Mouse (Mus musculus): ENCODE data around the gene Il2ra. TPM values are rescaled to one million over a fixed set of nuclear protein-coding genes. Genes with fewer than 3 reads are reported as not detected.

Il2ra gene
- 0.07 TPM in 1 of 2 replicates, not detected in the other for polyA plus RNA-seq (2015; fragmentation: Nextera tagmentation; extraction: Ambion mirVana)

GRCm38 (mm10) chr2:11642451-11642941 is at the start of gene Il2ra:
Gene Il2ra, plus strand, starts transcription at chr2:11642807.

GRCm38 (mm10) chr2:11604053-11604452 is 38.6 kb upstream of the Il2ra start, which contains the start of gene Rbm17:
Gene Rbm17, minus strand, starts transcription at chr2:11604153.

GRCm38 (mm10) chr2:11625890-11626289 is 16.7 kb upstream of the Il2ra start, which contains the start of gene Gm17490:
Gene Gm17490, minus strand, starts transcription at chr2:11626264.

GRCm38 (mm10) chr2:11705201-11706025 is 62.8 kb downstream of the Il2ra start, which contains the start of gene Il15ra:
Gene Il15ra, plus strand, starts transcription at chr2:11705290.

Other genes starting within 250 kb of the Il2ra start
- 12.3 and 14.2 TPM in 2 replicates for gene Pfkfb3, start 88.7 kb upstream of the Il2ra start, polyA plus RNA-seq (2015; fragmentation: Nextera tagmentation; extraction: Ambion mirVana)
- gene Rbm17, start 38.7 kb upstream of the Il2ra start, polyA plus RNA-seq (2015; fragmentation: Nextera tagmentation; extraction: Ambion mirVana), result 77.2 and 88.0 TPM in 2 replicates
- gene Gm17490, start 16.5 kb upstream of the Il2ra start, polyA plus RNA-seq (2015; fragmentation: Nextera tagmentation; extraction: Ambion mirVana), result not detected in 2 replicates
- gene Il15ra, start 62.5 kb downstream of the Il2ra start, polyA plus RNA-seq (2015; fragmentation: Nextera tagmentation; extraction: Ambion mirVana), result 1.6 and 2.4 TPM in 2 replicates
- 62.8 and 67.7 TPM in 2 replicates for gene Fbh1, start 134.8 kb downstream of the Il2ra start, polyA plus RNA-seq (2015; fragmentation: Nextera tagmentation; extraction: Ambion mirVana)
- 19.8 and 20.0 TPM in 2 replicates for gene Ankrd16, start 135.1 kb downstream of the Il2ra start, polyA plus RNA-seq (2015; fragmentation: Nextera tagmentation; extraction: Ambion mirVana)

Data from urinary bladder, postnatal 0 days (tissue).